In the genomic region with DNA sequence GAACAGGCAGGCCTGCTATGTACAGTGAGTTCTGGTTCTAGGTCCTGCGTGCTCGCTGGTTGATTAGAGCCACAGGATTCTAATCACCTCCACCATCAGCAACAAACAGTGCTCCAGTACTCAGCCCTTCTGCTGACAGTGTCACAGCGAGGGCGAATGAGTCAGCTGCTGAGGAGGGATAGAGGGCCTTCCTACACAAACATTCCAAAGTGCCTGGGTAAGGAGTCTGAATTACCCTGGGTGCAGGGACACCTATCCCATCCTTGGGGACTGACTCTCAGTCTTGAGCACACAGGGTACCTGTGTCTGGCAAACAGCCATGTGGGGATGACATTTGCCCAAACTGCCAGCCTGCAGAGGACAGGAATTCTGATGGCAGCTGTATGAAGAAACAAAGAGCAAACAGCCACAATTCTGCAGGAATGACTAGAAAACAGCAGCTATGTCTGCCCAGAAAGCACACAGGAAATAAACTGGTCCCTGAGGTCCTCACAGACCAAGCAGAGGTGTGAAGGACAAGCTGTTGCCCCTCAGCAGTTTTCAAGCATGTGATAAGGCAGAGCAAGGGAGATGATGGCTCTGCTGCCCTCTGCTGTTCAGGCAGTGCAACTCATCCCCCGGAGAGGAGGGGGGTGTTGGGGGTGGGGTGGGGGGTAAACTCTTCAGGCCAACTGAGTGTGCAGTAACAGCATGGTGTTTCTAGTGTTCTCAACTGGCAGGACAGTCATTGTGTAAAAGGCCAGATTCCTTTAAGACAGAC, we compare ENCODE assay signal across 9 mouse cellular contexts.
A peak's percentile ranks its signal among the peaks of the same experiment; 100 is the strongest.
DNase-seq lines count a peak whose midpoint lies in the region; ATAC-seq and TF ChIP-seq lines count a peak whose summit lies in the region.
"Had no signal": no experiment of that assay in that cellular context is flagged by ENCODE, and none has a peak within 500 bp of the region (broad histone marks: within the 10 kb centered on the region; RNA-seq: fewer than 3 reads in every experiment).

No protein-coding gene starts in this region.

- H3K36me3 ChIP-seq in MEL (ENCODE audit: control insufficient read depth in 1 of 2, insufficient read depth in 2 of 2, low read length in 2 of 2), result no peaks in the 10 kb centered on the region
- H3K36me3 ChIP-seq in heart, embryonic 12.5 days, result peaks cover 51% of the 10 kb centered on the region
- H3K36me3 ChIP-seq in limb, embryonic 11.5 days (ENCODE audit: control insufficient read depth, insufficient read depth, low read length), result no peaks in the 10 kb centered on the region
- H3K36me3 ChIP-seq: hindbrain, embryonic 15.5 days had no signal

- no peak overlapping the region for H3K4me2 ChIP-seq in heart, embryonic 12.5 days
- no peak overlapping the region for H3K4me2 ChIP-seq in limb, embryonic 11.5 days (ENCODE audit: low read depth, severe bottlenecking)
- H3K4me2 ChIP-seq: hindbrain, embryonic 15.5 days had no signal

- H3K4me3 ChIP-seq in MEL (ENCODE audit: control insufficient read depth in 1 of 2, insufficient read depth in 1 of 2, low read depth in 2 of 2, low read length in 2 of 2), result no peak overlapping the region
- no peak overlapping the region for H3K4me3 ChIP-seq in heart, embryonic 12.5 days
- H3K4me3 ChIP-seq in limb, embryonic 11.5 days (ENCODE audit: low read depth, low read length), result no peak overlapping the region
- H3K4me3 ChIP-seq: hindbrain, embryonic 15.5 days had no signal

- H3K79me2 ChIP-seq in MEL (ENCODE audit: control insufficient read depth, insufficient read depth, low read length, poor library complexity), result no peaks in the 10 kb centered on the region

- DNase-seq in left cerebral cortex, postnatal 4 days, result peak; percentile 62
- DNase-seq in left cerebral cortex, adult 8-10 months (ENCODE audit: low spot score in 2 of 2), result no peak
- peak; percentile 54 for DNase-seq in MEL (ENCODE audit: low read depth, low spot score)
- peak; percentile 34 for DNase-seq in c-Kit-positive CD71-negative TER-119-negative erythroid progenitor cells, embryonic 14.5 days (ENCODE audit: low read depth)
- peak; percentile 69 for DNase-seq in limb, embryonic 11.5 days (ENCODE audit: low spot score)
- DNase-seq in neural tube, embryonic 10.5 days (ENCODE audit: extremely low spot score, low spot score), result peak; percentile 41
- DNase-seq in yolk sac, embryonic 10.5 days (ENCODE audit: low spot score), result peak; percentile 35

- TF ChIP-seq EP300 in MEL (IDR thresholded peaks at IDR 0.05; ENCODE audit: low read depth in 1 of 2, low read length in 2 of 2), result no peak

- H3K9me3 ChIP-seq in MEL (replicated peaks; ENCODE audit: insufficient read depth, low read length), result no peaks in the 10 kb centered on the region
- H3K9me3 ChIP-seq in heart, embryonic 12.5 days (replicated peaks), result no peaks in the 10 kb centered on the region
- no peaks in the 10 kb centered on the region for H3K9me3 ChIP-seq in limb, embryonic 11.5 days (ENCODE audit: control insufficient read depth, low read length)
- H3K9me3 ChIP-seq: hindbrain, embryonic 15.5 days had no signal

- TF ChIP-seq POLR2A in MEL (IDR thresholded peaks at IDR 0.05; ENCODE audit: control insufficient read depth in 1 of 2, insufficient read depth in 1 of 2, low read depth in 1 of 2, low read length in 2 of 2, poor library complexity in 1 of 2), result no peak

- no peak overlapping the region for H3K27ac ChIP-seq in MEL (ENCODE audit: control insufficient read depth, low read depth, low read length)
- peak overlapping the region; percentile 88 for H3K27ac ChIP-seq in heart, embryonic 12.5 days (ENCODE audit: poor library complexity, severe bottlenecking)
- H3K27ac ChIP-seq in limb, embryonic 11.5 days (replicated peaks; ENCODE audit: low read depth, low read length), result no peak overlapping the region
- H3K27ac ChIP-seq: hindbrain, embryonic 15.5 days had no signal

- no peak overlapping the region for H3K9ac ChIP-seq in MEL (ENCODE audit: control insufficient read depth, low read depth, low read length, poor library complexity, severe bottlenecking)
- H3K9ac ChIP-seq in heart, embryonic 12.5 days, result no peak overlapping the region
- no peak overlapping the region for H3K9ac ChIP-seq in limb, embryonic 11.5 days (ENCODE audit: low read length)
- H3K9ac ChIP-seq: hindbrain, embryonic 15.5 days had no signal

- no peaks in the 10 kb centered on the region for H3K4me1 ChIP-seq in MEL (ENCODE audit: control insufficient read depth in 1 of 2, insufficient read depth in 2 of 2, low read length in 2 of 2)
- peaks cover 49% of the 10 kb centered on the region for H3K4me1 ChIP-seq in heart, embryonic 12.5 days (replicated peaks)
- H3K4me1 ChIP-seq in limb, embryonic 11.5 days (ENCODE audit: control insufficient read depth, insufficient read depth, low read length), result no peaks in the 10 kb centered on the region
- H3K4me1 ChIP-seq: hindbrain, embryonic 15.5 days had no signal

- intact Hi-C loops in left cerebral cortex, postnatal 4 days (cut with DNase I), result no loop called here

- no peaks in the 10 kb centered on the region for H3K27me3 ChIP-seq in MEL (ENCODE audit: control insufficient read depth in 1 of 2, insufficient read depth in 2 of 2, low read length in 2 of 2)
- no peaks in the 10 kb centered on the region for H3K27me3 ChIP-seq in heart, embryonic 12.5 days (replicated peaks)
- no peaks in the 10 kb centered on the region for H3K27me3 ChIP-seq in limb, embryonic 11.5 days (ENCODE audit: control insufficient read depth, insufficient read depth, low read length)
- H3K27me3 ChIP-seq: hindbrain, embryonic 15.5 days had no signal

- 21% methylated on average over 5 of the region's 5 CpGs for WGBS in heart, embryonic 12.5 days
- WGBS in limb, embryonic 11.5 days, result 69% methylated on average over 5 of the region's 5 CpGs

- TF ChIP-seq RAD21 in MEL (IDR thresholded peaks at IDR 0.05; ENCODE audit: low read depth, low read length), result peak; percentile 29

- TF ChIP-seq CTCF in MEL (IDR thresholded peaks at IDR 0.05 in 2 of 3, conservative IDR thresholded peaks at IDR 0.05 in 1 of 3; ENCODE audit: control insufficient read depth in 1 of 3, insufficient read depth in 1 of 3, low read depth in 2 of 3, low read length in 3 of 3, poor library complexity in 1 of 3, severe bottlenecking in 1 of 3), result peak; percentile 59 to 88 (median 63)

- ATAC-seq in heart, embryonic 12.5 days (ENCODE audit: insufficient number of reproducible peaks, low FRiP score), result no peak
- ATAC-seq in limb, embryonic 11.5 days (ENCODE audit: insufficient number of reproducible peaks, low FRiP score, low TSS enrichment, low read depth), result no peak

TF ChIP-seq in MEL, 35 proteins besides CTCF, POLR2A, EP300 and RAD21:
- no peak for TF ChIP-seq RCOR1 (IDR thresholded peaks at IDR 0.05; ENCODE audit: low read depth, low read length)
- no peak for TF ChIP-seq MYC (IDR thresholded peaks at IDR 0.05; ENCODE audit: low read depth, low read length)
- TF ChIP-seq MAZ (IDR thresholded peaks at IDR 0.05; ENCODE audit: low read depth, low read length), result peak; percentile 27; the same call in 1 of the 2 replicates
- TF ChIP-seq TBP (IDR thresholded peaks at IDR 0.05; ENCODE audit: low read depth, low read length), result no peak
- TF ChIP-seq ETS1 (IDR thresholded peaks at IDR 0.05; ENCODE audit: low read depth, low read length), result no peak
- TF ChIP-seq SMC3 (IDR thresholded peaks at IDR 0.05; ENCODE audit: low read depth, low read length), result peak; percentile 57
- no peak for TF ChIP-seq USF1 (IDR thresholded peaks at IDR 0.05; ENCODE audit: low read depth, low read length)
- TF ChIP-seq BHLHE40 (IDR thresholded peaks at IDR 0.05; ENCODE audit: borderline replicate concordance, low read depth, low read length), result no peak
- TF ChIP-seq CHD2 (IDR thresholded peaks at IDR 0.05; ENCODE audit: low read length), result no peak
- TF ChIP-seq TAL1 (IDR thresholded peaks at IDR 0.05; ENCODE audit: low read length), result no peak

Comparison
In these comparisons a context has a peak if more than half of its experiments do, and no peak if none do; other contexts are left out.
1. DNase-seq: peak in left cerebral cortex, postnatal 4 days (single experiment), MEL (single experiment), c-Kit-positive CD71-negative TER-119-negative erythroid progenitor cells, embryonic 14.5 days (single experiment), limb, embryonic 11.5 days (single experiment), neural tube, embryonic 10.5 days (single experiment) and yolk sac, embryonic 10.5 days (single experiment); none in left cerebral cortex, adult 8-10 months (0 of 2).